Mouse (Mus musculus): ENCODE measurements at regions not wholly inside any gene's neighbourhood (a gene's known extent, or its start where the extent isn't known, plus 50 kb on each side); places are given as distances from the start of the nearest gene placed in this dataset.

DNA sequence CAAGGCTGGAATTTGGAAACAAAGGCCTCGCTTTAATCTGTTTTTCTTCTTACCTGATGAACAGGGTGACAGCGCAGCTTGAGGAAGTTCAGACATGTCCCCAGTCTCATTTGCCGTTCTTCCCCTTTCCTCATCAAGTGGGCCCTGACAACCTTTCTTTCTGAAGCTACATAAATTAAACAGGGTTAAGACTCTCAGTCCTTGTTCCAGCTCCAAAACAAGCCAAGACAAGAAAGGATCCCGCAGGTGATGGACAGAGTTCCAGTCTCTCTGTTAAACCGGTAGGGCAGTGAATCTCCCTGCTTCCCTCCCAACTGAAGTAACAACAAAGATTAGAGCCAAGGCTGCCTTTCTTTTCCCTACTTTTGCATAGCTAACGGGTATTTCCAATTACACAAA lies 605.6 kb downstream of the Nfib start:
- DNase-seq (ENCODE audit: low spot score) = no peak
- intact Hi-C loops (cut with DNase I) = no loop called here

DNA sequence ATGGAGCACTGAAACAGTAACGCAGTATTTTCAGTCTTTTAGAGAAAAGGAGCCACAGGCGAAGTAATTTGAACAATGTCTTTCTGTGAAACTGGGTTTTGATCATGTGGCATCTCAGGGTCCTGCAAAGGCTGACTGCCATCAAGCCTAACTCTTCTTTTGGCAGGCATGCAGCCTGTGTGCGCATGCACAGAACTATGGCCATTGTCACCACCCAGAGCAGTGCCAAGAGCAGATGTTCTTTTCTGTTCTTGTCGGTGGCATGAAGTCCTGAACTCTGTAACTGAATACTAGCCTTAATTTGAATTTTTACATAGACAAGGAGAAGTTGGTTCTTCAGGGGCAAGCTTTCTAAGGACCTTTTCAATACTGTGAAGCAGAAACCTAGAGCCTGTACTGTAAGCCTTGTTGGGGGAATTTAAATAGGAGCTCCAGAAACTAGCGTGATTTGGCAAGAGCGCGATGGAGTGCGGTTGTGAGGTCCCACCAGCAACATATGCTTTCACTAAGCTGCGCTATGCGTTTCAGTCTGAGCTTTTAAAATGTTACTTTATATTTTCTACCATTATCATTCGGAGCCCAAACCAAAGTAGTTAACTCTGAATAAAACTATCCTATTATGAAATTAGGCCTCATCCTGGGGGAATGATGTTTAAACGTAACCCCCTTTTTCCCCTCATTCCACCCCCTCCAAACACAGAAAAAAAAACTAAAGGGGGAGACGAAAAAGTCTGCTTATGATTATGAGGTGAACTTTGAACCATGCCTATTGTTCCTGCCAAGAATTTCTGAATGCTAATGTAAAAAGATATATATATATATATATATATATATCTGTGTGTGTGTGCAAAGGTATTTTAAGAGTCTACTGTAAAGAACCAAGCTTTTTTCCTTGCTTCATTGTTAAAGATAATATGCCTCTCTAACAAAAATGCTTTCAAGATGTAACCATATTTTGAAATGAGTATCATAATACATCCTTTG lies 606.3 kb downstream of the Nfib start:
- intact Hi-C loops (cut with DNase I) = no loop called here
- DNase-seq (ENCODE audit: low spot score) = no peak

DNA sequence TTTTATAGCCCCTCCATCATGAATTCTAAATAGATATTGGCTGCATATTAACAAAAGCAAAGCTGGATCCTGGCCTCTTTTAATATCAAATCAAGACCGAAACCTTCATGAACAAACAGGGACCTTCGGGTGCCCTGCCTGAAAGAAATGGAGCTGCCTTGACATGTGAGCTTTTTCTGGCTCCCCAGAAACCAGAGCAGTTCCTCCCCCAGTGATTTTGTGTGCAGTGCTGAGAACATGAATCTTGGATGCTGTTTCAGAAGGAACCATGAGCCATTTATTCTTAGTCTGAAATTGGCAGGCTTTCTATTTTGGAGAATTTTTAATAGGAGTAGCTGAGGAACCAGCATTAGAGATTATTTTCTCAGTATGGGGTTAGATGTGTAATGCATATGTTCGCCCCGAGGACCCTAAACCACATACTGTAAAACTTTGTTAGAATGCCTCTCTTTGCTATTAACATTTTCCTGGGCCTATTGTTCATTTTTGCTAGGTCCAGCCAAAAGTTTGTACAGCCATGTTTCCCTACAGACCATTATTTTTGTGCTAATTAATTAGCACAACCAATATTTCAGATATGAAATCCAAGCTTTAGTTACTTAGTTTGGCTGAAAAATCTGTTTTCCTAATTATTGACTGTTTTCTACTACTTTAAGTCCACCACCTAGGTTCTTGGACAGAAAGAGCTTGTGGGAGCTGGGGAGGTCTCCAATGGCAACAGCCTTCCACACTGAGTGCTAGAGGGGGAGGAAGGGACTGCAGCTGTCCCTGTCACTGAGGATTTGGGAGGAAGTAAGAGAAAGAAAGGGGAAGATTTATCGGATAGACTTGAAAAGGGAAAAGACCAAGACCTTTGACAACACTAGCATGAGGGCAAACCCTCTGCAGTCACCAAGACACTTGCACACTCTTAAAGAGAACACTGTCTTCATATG lies 613.0 kb downstream of the Nfib start:
- intact Hi-C loops (cut with DNase I) = no loop called here
- DNase-seq (ENCODE audit: low spot score) = no peak

DNA sequence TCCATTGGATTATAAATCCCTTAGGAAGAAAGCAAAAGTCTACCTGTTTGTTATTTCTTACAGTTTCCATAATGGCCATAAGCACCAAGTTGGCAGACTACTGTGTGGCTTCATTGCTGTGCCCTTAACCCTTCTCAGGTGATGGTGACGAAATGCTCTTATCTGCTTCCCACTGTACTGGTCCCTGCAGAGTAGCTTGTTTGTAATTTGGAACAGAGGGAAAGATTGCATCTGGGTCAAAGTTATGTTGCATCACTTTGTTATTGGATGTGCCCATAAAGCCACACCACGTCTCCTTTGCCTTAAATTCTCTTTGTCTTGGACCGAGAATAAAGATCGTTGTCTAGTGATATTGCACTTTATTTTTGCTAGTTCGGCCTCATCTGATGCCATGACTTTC lies 615.9 kb downstream of the Nfib start:
- DNase-seq (ENCODE audit: low spot score) = no peak
- intact Hi-C loops (cut with DNase I) = no loop called here

DNA sequence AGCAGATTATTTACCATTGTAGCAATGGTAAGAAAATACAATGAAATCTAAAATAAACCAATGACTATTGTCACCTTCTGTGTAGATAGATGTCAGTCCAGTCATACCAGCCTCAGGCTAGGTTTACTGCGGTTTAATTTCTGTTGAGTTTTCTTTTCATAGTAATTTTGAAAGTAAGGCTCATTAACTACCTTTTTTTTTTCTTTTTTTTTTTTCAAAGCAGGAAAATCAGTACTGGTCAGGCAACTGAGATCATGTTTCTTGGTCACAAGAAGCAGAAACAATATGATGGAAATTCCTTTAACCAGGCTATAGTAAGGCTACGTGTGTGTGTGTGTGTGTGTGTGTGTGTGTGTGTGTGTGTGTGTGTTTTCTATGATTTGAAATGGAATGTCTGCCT lies 622.0 kb downstream of the Nfib start:
- intact Hi-C loops (cut with DNase I) = no loop called here
- DNase-seq (ENCODE audit: low spot score) = no peak

DNA sequence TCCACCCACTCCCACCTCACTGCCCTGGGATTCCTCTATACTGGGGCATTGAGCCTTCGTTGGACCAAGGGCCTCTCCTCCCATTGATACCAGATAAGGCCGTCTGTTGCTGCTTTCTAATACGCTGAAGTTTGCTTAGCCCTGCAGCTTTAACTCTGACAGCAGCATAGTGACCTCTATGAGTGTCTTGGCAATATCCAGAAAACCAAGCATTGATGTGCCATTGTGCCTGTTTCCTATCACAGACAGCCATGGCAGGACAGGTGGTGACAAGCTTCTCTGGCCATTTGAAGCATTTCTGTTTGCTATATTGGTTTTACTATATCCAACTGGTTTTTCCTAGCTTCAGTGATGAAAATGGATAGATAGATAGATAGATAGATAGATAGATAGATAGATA lies 625.4 kb upstream of the Mpdz start:
- no peak for DNase-seq (ENCODE audit: low spot score)

DNA sequence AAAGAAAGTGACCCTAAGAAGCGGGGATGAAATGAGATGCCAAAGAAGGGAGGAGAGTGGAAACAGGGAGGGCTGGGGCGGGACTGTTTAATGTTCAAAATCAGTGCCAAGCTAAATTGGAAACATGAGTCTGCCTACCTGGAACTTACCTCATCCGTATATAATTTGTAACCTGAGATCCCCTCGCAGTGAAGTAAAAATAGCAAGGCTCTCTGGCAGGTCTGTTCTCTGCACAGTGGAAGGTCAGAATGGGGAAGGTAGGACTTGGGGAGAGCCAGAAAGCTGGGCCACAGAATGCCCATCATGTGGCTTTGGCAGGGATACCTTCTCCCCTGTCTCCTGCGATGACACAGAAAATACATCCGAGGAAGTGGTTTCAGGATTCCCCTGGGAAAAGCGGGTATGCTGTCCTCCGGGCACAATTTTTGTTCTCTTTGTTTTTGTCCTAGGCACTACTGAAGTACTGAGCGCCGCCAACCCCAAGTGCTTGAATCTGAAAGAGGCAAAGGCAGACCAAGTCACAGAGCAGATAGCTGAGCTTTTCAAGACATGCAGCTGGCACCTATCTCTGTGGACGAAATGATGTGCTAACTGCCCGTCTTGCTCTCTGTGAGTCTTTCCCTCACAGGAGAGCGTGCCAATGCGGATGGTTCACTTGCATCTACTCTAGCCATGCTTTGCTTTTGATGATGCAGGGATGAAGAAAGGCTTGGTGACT lies 623.2 kb upstream of the Mpdz start:
- intact Hi-C loops (cut with DNase I) = loop anchor here (5.0 kb wide), 2 partner anchors 132 to 442 kb away; no protein-coding TSS in a partner anchor
- no peak for DNase-seq (ENCODE audit: low spot score)

More for the DNA sequence above, 625.4 kb upstream of the Mpdz start:
- intact Hi-C loops (cut with DNase I) = loop anchor here (5.0 kb wide), 2 partner anchors 129 to 439 kb away; no protein-coding TSS in a partner anchor

DNA sequence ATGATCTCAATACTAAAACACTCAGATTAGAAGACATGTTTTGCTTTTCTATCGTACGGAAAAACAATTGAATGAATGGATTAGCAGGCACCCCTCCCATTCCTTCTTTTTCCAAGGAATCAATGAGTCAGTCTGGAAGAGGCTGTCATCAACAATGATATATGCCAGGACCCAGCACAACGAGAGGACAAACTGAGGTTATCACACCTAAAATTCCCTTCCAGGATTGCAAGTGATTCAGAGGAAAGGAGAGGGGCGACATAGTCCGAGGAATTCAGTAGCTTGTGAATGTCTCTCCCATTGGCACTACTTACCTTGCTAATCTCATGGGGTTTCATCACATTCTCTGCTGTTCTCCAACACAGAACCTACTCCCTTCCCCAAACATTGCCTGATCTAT lies 620.1 kb upstream of the Mpdz start:
- intact Hi-C loops (cut with DNase I) = no loop called here
- peak; percentile 12 for DNase-seq (ENCODE audit: low spot score)

DNA sequence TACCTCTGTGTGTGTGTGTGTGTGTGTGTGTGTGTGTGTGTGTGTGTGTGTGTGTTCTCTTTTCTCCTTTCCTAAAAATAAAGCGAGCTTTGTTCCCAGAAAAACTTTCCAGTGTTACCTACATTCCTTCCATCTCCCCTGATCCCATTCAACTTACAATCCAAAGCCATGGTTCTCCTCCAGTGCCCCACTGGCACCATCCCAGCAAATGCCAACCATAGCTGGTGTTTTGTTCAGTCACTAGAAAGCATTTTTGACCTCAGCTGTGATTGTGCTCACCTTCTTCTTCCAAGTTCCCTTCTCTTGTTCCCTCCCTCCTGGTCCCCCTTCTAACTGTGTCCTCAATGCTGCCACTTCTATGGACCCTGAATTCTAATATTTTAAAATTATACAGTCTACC lies 614.1 kb upstream of the Mpdz start:
- no peak for DNase-seq (ENCODE audit: low spot score)
- intact Hi-C loops (cut with DNase I) = no loop called here

DNA sequence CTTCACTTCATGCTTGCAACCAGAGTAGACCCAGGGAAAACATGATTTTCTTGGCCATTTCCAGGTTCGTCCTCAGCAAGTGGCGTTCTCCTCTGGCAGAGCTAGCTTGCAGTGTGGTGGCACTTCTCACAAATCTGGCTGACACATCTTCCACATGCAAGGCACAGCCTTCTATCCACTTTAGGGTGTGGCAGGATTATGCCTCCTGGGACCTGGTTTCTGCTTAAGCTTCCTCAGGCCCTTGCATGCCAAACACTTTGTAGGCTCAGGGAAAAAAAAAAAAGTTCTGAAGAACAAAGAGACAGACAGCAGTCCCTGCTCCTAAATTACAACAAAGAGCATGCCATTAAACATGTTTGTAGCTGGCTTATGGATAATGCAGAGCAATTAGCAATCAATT lies 605.6 kb upstream of the Mpdz start:
- no peak for DNase-seq (ENCODE audit: low spot score)
- intact Hi-C loops (cut with DNase I) = no loop called here

DNA sequence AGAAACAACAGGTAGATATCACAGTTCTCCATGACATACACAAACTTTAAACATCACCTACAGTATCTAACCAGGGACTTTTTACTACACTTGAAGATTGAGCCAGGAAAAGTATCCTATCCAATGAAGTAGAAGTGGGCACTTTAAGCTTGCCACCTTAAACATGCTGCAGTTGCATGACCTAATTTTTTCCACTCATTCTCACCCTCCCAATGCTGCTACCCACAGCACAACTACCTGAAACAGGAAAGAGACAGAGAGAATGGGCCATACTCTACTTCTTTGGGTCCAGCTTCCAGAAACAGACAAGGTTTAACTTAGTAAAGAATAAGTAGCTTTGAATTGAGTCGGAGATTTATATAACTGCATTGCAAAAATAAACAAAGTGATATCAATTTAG lies 594.9 kb upstream of the Mpdz start:
- no peak for DNase-seq (ENCODE audit: low spot score)
- intact Hi-C loops (cut with DNase I) = no loop called here

DNA sequence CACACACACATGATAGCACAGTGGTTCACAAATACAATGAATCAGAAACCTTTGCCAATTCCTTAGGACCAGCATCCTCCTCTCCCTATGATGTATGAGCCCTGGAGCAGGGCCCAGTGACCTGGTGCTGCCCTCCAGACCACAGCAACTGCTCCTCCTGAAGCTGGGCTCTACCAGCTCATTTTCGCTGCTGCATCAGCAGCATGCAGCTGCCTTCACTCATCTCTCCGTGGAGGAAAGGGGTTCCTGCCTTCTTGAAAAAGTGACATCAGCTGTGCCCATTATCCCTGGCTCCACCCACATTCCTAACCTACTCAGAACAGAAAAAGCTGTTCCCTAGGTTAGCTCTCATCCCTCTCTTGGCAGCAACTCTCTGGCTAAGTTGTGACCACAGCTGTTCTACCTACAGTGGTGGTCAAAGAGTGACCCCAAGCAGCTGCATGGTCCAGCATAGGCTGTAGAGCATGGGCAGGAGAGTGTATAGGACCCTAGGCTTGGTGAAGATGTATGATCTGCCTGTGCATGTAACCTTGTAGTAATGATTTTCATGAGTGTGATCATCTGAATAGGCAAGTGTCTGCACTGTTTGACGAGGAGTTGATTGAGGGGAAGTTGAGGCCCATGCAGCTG lies 592.6 kb upstream of the Mpdz start:
- intact Hi-C loops (cut with DNase I) = no loop called here
- DNase-seq (ENCODE audit: low spot score) = no peak

DNA sequence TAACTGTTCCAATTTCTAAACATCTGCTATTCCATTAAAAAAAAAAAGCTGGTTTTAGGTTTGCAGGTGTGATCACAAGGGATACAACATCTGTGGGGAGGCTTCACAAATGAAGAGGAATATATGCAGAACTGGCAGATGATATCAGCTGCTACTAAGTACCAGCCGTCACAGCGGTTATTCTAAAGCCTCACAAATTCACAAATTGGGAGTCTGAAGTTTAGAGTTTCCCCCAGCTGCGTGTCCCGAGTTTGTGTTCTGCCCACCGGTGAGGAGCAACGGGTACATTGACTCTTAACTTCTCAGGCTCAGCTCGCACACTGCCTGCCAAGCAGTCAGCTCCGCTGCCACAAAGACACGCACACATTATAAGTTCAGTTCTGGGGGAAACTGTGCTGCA lies 586.6 kb upstream of the Mpdz start:
- intact Hi-C loops (cut with DNase I) = no loop called here
- no peak for DNase-seq (ENCODE audit: low spot score)

DNA sequence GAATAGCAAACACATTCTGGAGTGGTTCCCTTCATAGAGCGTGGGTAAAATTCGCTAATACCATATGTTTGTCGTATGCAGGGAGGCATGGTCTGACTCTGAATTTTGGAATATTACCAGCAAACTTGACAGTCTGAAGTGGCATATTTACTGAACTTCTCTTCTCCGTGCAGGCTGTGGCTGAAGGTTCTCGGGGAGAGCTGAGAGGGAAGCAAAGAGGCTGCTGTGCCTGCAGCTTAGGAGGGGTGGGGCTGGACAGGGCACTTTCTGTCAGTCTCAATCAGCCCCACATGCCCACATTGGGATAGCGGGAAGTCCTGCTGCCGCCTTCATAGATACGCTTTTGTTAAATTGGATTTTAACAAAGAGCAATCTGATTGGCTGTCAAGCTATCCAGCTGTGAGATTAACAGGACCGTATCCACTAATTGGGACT lies 584.8 kb upstream of the Mpdz start:
- intact Hi-C loops (cut with DNase I) = no loop called here
- no peak for DNase-seq (ENCODE audit: low spot score)

DNA sequence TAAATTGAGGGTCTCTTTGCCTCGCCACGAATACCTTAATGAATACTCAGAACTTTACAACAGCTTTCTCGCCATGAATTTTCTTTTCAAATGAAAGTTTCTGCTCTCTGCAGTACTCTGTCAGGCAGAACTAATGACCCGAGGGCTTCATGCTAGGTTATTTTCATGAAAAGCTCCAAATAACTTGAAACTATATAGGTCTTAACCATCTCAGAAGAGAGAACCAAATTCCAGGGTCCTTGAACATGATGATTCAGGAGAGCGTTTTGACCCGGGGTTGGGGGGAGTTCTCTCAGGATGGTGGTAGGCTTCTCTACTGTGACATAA lies 558.8 kb upstream of the Mpdz start:
- no peak for DNase-seq (ENCODE audit: low spot score)
- intact Hi-C loops (cut with DNase I) = no loop called here

DNA sequence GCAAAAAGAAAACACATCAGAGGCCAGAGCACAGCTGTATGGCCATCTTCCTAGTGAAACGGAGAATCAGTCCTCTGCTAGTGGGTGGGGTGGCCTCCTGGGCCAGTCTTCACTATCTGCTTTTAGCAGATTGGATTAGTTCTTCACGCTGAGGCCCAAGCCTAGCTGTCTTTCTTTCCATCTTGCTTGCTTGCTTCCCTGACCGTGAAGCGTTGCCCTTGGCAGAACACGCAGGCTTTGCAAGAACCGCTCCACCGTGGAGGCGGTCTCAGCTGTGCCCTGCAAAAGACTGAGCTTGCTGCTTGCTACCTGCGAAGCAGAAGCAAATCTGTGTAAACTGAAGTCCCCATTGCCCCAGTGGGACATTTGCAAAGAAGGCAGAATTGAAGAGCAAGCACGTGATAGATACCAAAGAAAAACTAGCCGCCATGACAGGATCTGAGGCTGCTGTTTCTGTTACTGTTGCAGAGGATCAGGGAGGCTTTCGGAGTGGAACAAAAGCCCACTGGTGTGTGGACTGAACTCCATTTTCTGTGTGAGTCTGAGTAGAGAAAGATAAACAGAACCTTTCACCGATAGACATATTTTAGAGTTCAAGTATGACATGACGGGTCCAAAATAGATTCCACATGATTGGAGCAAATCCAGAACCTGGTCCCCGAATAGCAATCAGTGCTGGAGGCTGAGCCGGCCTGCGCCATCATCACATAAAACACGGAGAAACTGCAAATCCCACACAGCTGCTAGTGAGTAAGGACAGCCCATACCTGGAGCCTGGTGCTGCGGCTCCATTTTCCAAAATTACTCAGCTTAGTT lies 558.2 kb upstream of the Mpdz start:
- intact Hi-C loops (cut with DNase I) = no loop called here
- DNase-seq (ENCODE audit: low spot score) = no peak

DNA sequence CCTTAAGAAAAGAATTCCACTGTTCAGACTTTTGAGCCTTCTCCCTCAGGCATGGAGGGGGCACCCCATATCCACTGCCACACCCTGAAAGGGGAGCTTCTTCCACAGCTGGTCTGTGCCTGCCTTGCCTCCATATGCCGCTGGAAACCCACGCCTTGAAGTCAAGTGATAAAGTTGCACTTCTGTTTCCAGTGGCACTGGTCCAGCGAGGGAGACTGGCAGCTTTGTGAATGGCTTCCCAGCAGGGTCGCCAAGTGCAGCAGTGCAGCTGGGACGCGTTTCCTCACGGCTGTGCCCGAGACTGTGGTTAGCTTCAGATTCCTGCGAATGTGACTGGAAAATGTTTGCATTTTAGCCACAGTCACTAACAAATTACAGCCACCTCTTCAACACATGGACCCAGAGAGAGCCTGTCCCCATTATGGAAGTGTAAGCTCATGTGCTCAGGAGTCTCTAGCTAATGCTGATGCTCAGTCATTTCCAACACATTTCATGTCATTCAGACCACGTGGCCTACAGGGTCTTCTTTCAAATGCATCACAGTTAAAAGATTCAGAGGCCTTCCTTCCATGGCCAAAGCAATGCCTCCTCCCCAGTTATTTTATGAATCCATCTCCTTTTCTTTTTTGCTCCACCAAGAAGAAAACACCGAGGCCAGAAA lies 557.2 kb upstream of the Mpdz start:
- no peak for DNase-seq (ENCODE audit: low spot score)
- intact Hi-C loops (cut with DNase I) = no loop called here

DNA sequence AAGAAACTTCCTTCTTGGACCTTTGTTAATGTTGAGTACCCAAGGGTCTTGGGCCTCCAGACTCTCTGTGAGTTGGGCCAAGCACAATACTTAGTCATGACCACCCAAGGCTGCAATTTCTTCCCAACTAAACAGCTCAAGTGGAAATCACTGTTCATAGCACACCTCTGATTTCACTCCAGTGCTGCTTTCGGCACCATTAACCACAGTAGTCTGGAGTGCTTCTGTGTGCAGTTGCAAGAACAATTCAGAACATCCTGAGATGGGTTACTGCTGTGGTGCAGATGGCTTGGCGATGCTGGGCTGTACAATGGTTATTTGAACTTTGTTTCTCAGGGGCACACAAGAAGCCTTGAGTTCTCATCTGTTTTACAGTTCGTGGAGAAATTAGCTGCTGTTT lies 556.5 kb upstream of the Mpdz start:
- intact Hi-C loops (cut with DNase I) = no loop called here
- no peak for DNase-seq (ENCODE audit: low spot score)

DNA sequence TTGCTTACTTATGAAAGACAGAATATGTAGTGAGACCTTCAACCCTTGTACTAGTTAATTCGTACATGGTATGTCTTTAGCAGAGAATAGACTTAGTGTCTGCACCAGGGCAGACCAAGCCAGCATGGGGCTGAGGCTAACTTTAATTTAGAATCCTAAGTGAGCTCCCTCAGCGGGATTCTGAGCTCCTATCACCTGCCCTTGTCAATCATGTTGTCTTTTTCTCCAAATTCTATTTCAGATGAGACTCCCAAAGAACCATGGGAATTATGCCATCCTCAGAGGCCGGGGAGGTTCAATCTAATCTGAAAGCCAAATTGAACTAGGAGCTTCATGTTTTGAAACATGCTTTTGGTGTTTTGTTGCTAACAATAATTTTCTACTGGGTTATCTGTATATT lies 553.8 kb upstream of the Mpdz start:
- DNase-seq (ENCODE audit: low spot score) = no peak
- intact Hi-C loops (cut with DNase I) = no loop called here
